Mouse (Mus musculus) kidney, postnatal 0 days (tissue): Measurements from ENCODE around the gene Ccnd1. TPM values are rescaled to one million over a fixed set of nuclear protein-coding genes. Genes with fewer than 3 reads are reported as not detected.

ENCODE experiments used
- ATAC-seq: fragments of 200-750 bp; cut with Nextera tagmentation; replicated peaks from 2 replicates; pipeline ENCODE4 v1.8.0; 2017; ENCODE audit warnings: low read depth, moderate number of reproducible peaks, moderate TSS enrichment, moderate library complexity; ENCODE audit not compliant: low FRiP score
- DNase-seq: peaks from one replicate; pipeline ENCODE4 v3.0.0-alpha.2; 2016; ENCODE audit warnings: low spot score
- H3K27ac ChIP-seq: fragments of 300-500 bp; sonication (generic); 2 replicates; pipeline ENCODE4 v1.5.1; 2014; ENCODE audit warnings: mild to moderate bottlenecking
- H3K27me3 ChIP-seq: fragments of 300-500 bp; sonication (generic); 2 replicates; pipeline ENCODE4 v1.6.1; 2014; ENCODE audit warnings: low read length, mixed read lengths; ENCODE audit not compliant: insufficient read depth
- H3K36me3 ChIP-seq: fragments of 300-500 bp; sonication (generic); 2 replicates; pipeline ENCODE4 v1.6.1; 2014; ENCODE audit warnings: low read length, mixed read lengths; ENCODE audit not compliant: insufficient read depth
- H3K4me1 ChIP-seq: fragments of 300-500 bp; sonication (generic); replicated peaks from 2 replicates; pipeline ENCODE4 v1.6.1; 2014; ENCODE audit warnings: antibody characterized with exemption, low read length, mixed read lengths; ENCODE audit not compliant: insufficient read depth
- H3K4me2 ChIP-seq: fragments of 300-500 bp; sonication (generic); 2 replicates; pipeline ENCODE4 v1.6.1; 2014; ENCODE audit warnings: mild to moderate bottlenecking, low read length, moderate library complexity, mixed read lengths
- H3K4me3 ChIP-seq: fragments of 300-500 bp; sonication (generic); replicated peaks from 2 replicates; pipeline ENCODE4 v1.5.1; 2014; ENCODE audit warnings: low read depth, low read length
- H3K9ac ChIP-seq: fragments of 300-500 bp; sonication (generic); 2 replicates; pipeline ENCODE4 v1.6.1; 2014; ENCODE audit warnings: low read depth, low read length
- H3K9me3 ChIP-seq: fragments of 300-500 bp; sonication (generic); replicated peaks from 2 replicates; pipeline ENCODE4 v1.6.1; 2016; ENCODE audit warnings: low read length, inconsistent platforms, mixed read lengths
- CTCF ChIP-seq: IDR thresholded peaks from 2 replicates; pipeline ENCODE4 v1.5.1; 2016; ENCODE audit warnings: antibody characterized with exemption, low read depth, mild to moderate bottlenecking, moderate library complexity
- WGBS: fragments of 180-500 bp; shearing (Covaris S2); extraction: QIAGEN DNeasy Blood & Tissue Kit; methylation state at CpG from one replicate; pipeline ENCODE4 v1.1.7; 2014; 5-methylcytosine and 5-hydroxymethylcytosine counted together
- polyA plus RNA-seq: library from polyadenylated mRNA; unstranded; fragments of >200 nt; fragmentation: Nextera tagmentation; extraction: Ambion mirVana; gene quantifications from 2 replicates; pipeline ENCODE4 v1.2.1, GENCODE M21; 2015

Gene Ccnd1
- polyA plus RNA-seq, 1 experiment from 2014 or later: 212 TPM

DNA sequence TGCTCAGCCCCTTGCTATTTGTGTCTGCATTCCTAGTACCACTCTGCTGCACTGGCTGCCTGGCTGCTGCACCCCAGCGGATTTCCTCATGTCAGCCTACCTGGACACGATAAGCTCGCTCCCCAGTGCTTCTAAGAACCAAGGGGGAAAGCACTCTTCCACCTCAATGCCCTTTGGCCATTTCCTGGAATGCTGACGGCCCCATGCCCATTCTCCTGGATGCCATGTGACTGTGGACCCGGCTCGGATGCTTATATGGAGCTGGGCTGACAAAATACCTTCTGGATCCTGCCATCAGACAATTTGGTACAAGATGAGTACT is 10.9 kb downstream of the Ccnd1 start:
- no peak for ATAC-seq
- no peak overlapping the region for H3K9ac ChIP-seq
- H3K4me2 ChIP-seq: no peak overlapping the region
- H3K27me3 ChIP-seq: no peaks in the 10 kb centered on the region
- no peaks in the 10 kb centered on the region for H3K4me1 ChIP-seq
- WGBS: 52% methylated on average over 6 of the region's 6 CpGs
- H3K36me3 ChIP-seq: peaks cover 33% of the 10 kb centered on the region
- no peak overlapping the region for H3K27ac ChIP-seq
- no peak for DNase-seq
- no peak for TF ChIP-seq CTCF
- no peak overlapping the region for H3K4me3 ChIP-seq
- no peaks in the 10 kb centered on the region for H3K9me3 ChIP-seq

DNA sequence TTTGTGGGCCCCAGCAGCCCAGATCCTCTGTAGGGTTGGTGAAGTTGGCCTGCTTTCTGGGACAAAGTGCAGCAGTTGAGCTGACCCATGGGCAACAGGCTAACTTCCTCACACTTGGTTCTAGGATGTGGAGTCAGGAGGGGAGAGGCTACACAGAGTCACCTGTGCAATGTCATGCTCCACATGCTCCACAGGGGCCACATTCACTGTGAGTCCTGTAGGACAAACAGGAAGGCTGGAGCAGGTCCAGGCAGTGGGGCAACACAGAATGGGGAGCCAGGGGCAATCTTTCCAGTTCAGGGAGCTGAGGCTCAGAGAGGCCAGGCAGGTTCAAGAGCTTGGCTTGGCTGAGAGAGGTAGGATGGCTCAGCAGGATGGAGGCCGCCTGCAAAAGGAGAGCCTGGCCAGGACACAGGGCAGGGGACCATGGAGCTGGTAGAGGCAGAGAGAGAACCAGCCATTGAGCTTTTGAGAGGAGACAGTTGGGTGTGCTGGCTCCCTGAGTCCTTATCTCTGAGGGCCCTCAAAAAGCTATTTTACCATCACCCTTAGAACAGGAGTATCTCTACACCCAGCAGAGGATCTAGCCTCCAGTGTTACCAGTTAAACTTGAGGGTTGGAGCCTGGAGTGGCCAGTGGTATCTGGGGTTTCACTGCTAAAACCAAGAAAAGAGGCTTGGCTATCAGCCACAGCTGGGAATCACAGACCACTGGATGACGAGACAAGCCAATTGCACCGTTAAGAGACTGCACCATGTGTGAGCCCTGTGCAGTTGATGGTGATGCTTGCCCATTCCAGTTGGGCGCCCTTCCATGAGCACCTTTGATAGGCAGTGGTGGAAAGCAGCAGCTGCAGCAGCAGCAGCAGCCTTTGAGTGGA is 11.5 kb downstream of the Ccnd1 start:
- peaks cover 30% of the 10 kb centered on the region for H3K36me3 ChIP-seq
- no peaks in the 10 kb centered on the region for H3K9me3 ChIP-seq
- ATAC-seq: no peak
- no peaks in the 10 kb centered on the region for H3K4me1 ChIP-seq
- TF ChIP-seq CTCF: no peak
- WGBS: 47% methylated on average over 4 of the region's 4 CpGs
- no peak overlapping the region for H3K9ac ChIP-seq
- no peaks in the 10 kb centered on the region for H3K27me3 ChIP-seq
- no peak overlapping the region for H3K27ac ChIP-seq
- no peak overlapping the region for H3K4me2 ChIP-seq
- no peak overlapping the region for H3K4me3 ChIP-seq
- no peak for DNase-seq

GRCm38 (mm10) chr7:144927591-144927990 is 12.1 kb downstream of the Ccnd1 start:
- no peak for TF ChIP-seq CTCF
- no peaks in the 10 kb centered on the region for H3K4me1 ChIP-seq
- no peak overlapping the region for H3K9ac ChIP-seq
- H3K9me3 ChIP-seq: no peaks in the 10 kb centered on the region
- peaks cover 23% of the 10 kb centered on the region; the same call in 1 of the 2 replicates for H3K36me3 ChIP-seq
- ATAC-seq (peak; percentile 29; the same call in 1 of the 2 replicates), DNase-seq (no peak)
- no peaks in the 10 kb centered on the region for H3K27me3 ChIP-seq
- no peak overlapping the region for H3K4me3 ChIP-seq
- no peak overlapping the region for H3K4me2 ChIP-seq
- no peak overlapping the region for H3K27ac ChIP-seq
- WGBS: 78% methylated on average over 2 of the region's 2 CpGs

DNA sequence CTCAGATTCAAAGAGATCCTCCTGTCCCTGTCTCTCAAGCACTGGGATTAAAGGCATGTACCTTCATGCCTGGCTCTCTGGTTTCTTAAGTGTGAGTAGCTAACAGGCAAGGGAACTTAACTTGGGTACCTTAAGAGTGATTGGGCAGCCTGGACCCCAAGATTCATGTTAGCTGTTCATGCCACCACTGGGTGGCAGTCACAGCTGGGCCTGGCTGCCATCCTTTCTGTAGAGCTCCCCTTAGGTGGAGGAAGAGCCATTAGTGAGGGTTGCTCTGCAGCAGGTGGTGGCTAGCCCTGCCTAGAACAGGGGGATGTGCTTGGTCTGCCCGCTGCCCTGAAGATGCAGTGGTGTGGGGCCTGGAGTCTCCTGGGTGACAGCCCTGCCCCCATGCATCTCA is 20.9 kb downstream of the Ccnd1 start:
- Histone ChIP-seq H3K27me3 (no peaks in the 10 kb centered on the region), H3K4me2 (no peak overlapping the region), H3K27ac (no peak overlapping the region), H3K9me3 (no peaks in the 10 kb centered on the region), H3K4me1 (peaks cover 6% of the 10 kb centered on the region), H3K36me3 (peaks cover 18% of the 10 kb centered on the region; the same call in 1 of the 2 replicates), H3K9ac (no peak overlapping the region), H3K4me3 (no peak overlapping the region)
- peak; percentile 57 for TF ChIP-seq CTCF
- WGBS: 81% methylated on average over 1 of the region's 1 CpGs
- ATAC-seq: no peak
- DNase-seq: no peak

- DNase-seq (peak; percentile 95), ATAC-seq (peak; percentile 82)
- Histone ChIP-seq H3K9ac (peak within 1 kb of the TSS; percentile 82), H3K4me1 (peaks cover 6% of the 10 kb centered on the region), H3K27me3 (no peaks in the 10 kb centered on the region), H3K4me2 (peak within 1 kb of the TSS; percentile 93), H3K4me3 (peak within 1 kb of the TSS; percentile 89), H3K9me3 (no peaks in the 10 kb centered on the region), H3K27ac (peak within 1 kb of the TSS; percentile 73), H3K36me3 (peaks cover 13% of the 10 kb centered on the region; the same call in 1 of the 2 replicates)
- no peak for TF ChIP-seq CTCF
- WGBS: 1% methylated on average over 55 of the region's 55 CpGs
These were observed 24.6 kb downstream of the Ccnd1 start, which contains the start of gene LTO1 for GRCm38 (mm10) chr7:144914948-144915750. LTO1 (plus strand) TSS chr7:144915100.

DNA sequence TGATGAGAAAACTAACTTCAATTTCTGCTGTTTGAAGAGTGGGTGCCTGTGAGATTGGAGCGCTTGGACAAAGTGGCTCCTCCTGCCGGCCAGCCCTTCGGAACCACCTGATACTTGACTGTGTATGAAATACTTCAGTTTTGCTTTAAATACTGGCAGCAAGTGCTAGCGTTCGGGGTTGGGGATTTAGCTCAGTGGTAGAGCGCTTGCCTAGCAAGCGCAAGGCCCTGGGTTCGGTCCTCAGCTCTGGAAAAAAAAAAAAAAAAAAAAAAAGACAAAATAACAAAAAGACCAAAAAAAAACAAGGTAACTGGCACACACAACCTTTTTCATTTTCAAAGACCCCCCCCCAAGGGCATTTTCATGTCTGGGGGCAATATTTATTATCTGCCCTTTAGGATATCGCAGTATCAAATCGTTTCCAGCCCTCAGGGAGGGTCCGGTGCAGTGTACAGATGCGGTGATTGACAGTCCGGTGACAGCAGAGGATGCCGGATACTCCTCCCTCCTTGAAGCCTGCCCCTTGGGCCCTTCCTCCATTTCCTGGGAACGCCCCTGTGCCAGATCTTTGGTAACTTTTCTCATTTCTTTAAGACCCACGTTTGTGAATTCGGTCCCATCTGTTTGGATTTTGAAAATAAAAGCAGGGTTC is 25.3 kb downstream of the Ccnd1 start:
- H3K9ac ChIP-seq: peak overlapping the region; percentile 82; the same call in 1 of the 2 replicates
- no peaks in the 10 kb centered on the region for H3K27me3 ChIP-seq
- TF ChIP-seq CTCF: peak; percentile 43; the same call in 1 of the 2 replicates
- 8% methylated on average over 17 of the region's 17 CpGs for WGBS
- 0 out of 2 replicates have a peak, but pooled peaks cover 8% of the 10 kb centered on the region for H3K36me3 ChIP-seq
- no peaks in the 10 kb centered on the region for H3K9me3 ChIP-seq
- DNase-seq (peak; percentile 92), ATAC-seq (peak; percentile 84)
- peak overlapping the region; percentile 93 for H3K4me2 ChIP-seq
- H3K4me3 ChIP-seq: peak overlapping the region; percentile 89
- H3K27ac ChIP-seq: no peak overlapping the region
- peaks cover 6% of the 10 kb centered on the region for H3K4me1 ChIP-seq
